Mouse (Mus musculus): Measurements from ENCODE around the gene AC170998.1.

The AC170998.1 gene

GRCm38 (mm10) chr17:28725783-28726182 lies at the start of gene AC170998.1:
Gene AC170998.1 (plus strand): TSS chr17:28726083.
- in situ Hi-C loops (cut with MboI, MseI), result no loop called here

- in situ Hi-C loops (cut with MboI, MseI), result no loop called here
Measured at GRCm38 (mm10) chr17:28682311-28683084, 43.4 kb upstream of the AC170998.1 start.

GRCm38 (mm10) chr17:28683601-28684000 lies 42.3 kb upstream of the AC170998.1 start:
- in situ Hi-C loops (cut with MboI, MseI), result no loop called here

- in situ Hi-C loops (cut with MboI, MseI), result no loop called here
Measured at GRCm38 (mm10) chr17:28684631-28685030, 41.3 kb upstream of the AC170998.1 start.

- in situ Hi-C loops (cut with MboI, MseI), result no loop called here
Measured at GRCm38 (mm10) chr17:28687354-28687753, 38.5 kb upstream of the AC170998.1 start.

GRCm38 (mm10) chr17:28689586-28690283 lies 36.1 kb upstream of the AC170998.1 start, which contains the start of gene Slc26a8:
Gene Slc26a8 (minus strand): TSS chr17:28690233.
- in situ Hi-C loops (cut with MboI, MseI), result no loop called here

GRCm38 (mm10) chr17:28690776-28691686 lies 34.9 kb upstream of the AC170998.1 start, which contains the start of gene Mapk14:
Gene Mapk14 (plus strand): TSS chr17:28691329.
- in situ Hi-C loops (cut with MboI, MseI), result no loop called here

GRCm38 (mm10) chr17:28691687-28692340 lies 34.1 kb upstream of the AC170998.1 start:
- in situ Hi-C loops (cut with MboI, MseI), result no loop called here

GRCm38 (mm10) chr17:28692341-28692710 lies 33.6 kb upstream of the AC170998.1 start:
- in situ Hi-C loops (cut with MboI, MseI), result no loop called here

- in situ Hi-C loops (cut with MboI, MseI), result no loop called here
Measured at GRCm38 (mm10) chr17:28693086-28693485, 32.8 kb upstream of the AC170998.1 start.

GRCm38 (mm10) chr17:28694078-28694477 lies 31.8 kb upstream of the AC170998.1 start:
- in situ Hi-C loops (cut with MboI, MseI), result no loop called here

GRCm38 (mm10) chr17:28694832-28695231 lies 31.1 kb upstream of the AC170998.1 start:
- in situ Hi-C loops (cut with MboI, MseI), result loop anchor here (5.0 kb wide), 1 partner anchor 567 kb away; the partner anchor contains the start of gene Ppil1

GRCm38 (mm10) chr17:28696641-28697040 lies 29.2 kb upstream of the AC170998.1 start:
- in situ Hi-C loops (cut with MboI, MseI), result loop anchor here (5.0 kb wide), 1 partner anchor 566 kb away; the partner anchor contains the start of gene Ppil1

GRCm38 (mm10) chr17:28697290-28698195 lies 28.3 kb upstream of the AC170998.1 start:
- in situ Hi-C loops (cut with MboI, MseI), result loop anchor here (5.0 kb wide), 1 partner anchor 565 kb away; the partner anchor contains the start of gene Ppil1

GRCm38 (mm10) chr17:28698245-28698644 lies 27.6 kb upstream of the AC170998.1 start:
- in situ Hi-C loops (cut with MboI, MseI), result loop anchor here (5.0 kb wide), 1 partner anchor 564 kb away; the partner anchor contains the start of gene Ppil1

GRCm38 (mm10) chr17:28698672-28699071 lies 27.2 kb upstream of the AC170998.1 start:
- in situ Hi-C loops (cut with MboI, MseI), result loop anchor here (5.0 kb wide), 1 partner anchor 564 kb away; the partner anchor contains the start of gene Ppil1

GRCm38 (mm10) chr17:28699789-28700188 lies 26.1 kb upstream of the AC170998.1 start:
- in situ Hi-C loops (cut with MboI, MseI), result loop anchor here (5.0 kb wide), 1 partner anchor 563 kb away; the partner anchor contains the start of gene Ppil1

GRCm38 (mm10) chr17:28701171-28701570 lies 24.7 kb upstream of the AC170998.1 start:
- in situ Hi-C loops (cut with MboI, MseI), result no loop called here

- in situ Hi-C loops (cut with MboI, MseI), result no loop called here
Measured at GRCm38 (mm10) chr17:28701737-28702136, 24.1 kb upstream of the AC170998.1 start.

- in situ Hi-C loops (cut with MboI, MseI), result no loop called here
Measured at GRCm38 (mm10) chr17:28702646-28703045, 23.2 kb upstream of the AC170998.1 start.

Data from regulatory T cell (primary cell).